1 mouse cellular context compared by ENCODE assay signal in genomic region chr7:127385560-127385959, GRCm38 (mm10). TPM values are rescaled to one million over a fixed set of nuclear protein-coding genes. Genes with fewer than 3 reads are reported as not detected.
"Had no signal": no experiment of that assay in that cellular context is flagged by ENCODE, and none has a peak within 500 bp of the region (broad histone marks: within the 10 kb centered on the region; RNA-seq: fewer than 3 reads in every experiment).

No protein-coding gene starts in this region.

RNA-seq across cellular contexts. Expression of gene E430018J23Rik, which starts 7.9 kb away (rescaled TPM):
- polyA plus RNA-seq: erythroblast, embryonic 14.5 days had no signal

RNA-seq across cellular contexts. Expression of gene Zfp764, which starts 21.1 kb away (rescaled TPM):
- polyA plus RNA-seq: erythroblast, embryonic 14.5 days had no signal
